Mouse (Mus musculus): ENCODE results near the gene Trmt44. TPM values are rescaled to one million over a fixed set of nuclear protein-coding genes. Genes with fewer than 3 reads are reported as not detected.

Gene Trmt44
- polyA plus RNA-seq, 1 experiment, result 10.2 TPM

DNA sequence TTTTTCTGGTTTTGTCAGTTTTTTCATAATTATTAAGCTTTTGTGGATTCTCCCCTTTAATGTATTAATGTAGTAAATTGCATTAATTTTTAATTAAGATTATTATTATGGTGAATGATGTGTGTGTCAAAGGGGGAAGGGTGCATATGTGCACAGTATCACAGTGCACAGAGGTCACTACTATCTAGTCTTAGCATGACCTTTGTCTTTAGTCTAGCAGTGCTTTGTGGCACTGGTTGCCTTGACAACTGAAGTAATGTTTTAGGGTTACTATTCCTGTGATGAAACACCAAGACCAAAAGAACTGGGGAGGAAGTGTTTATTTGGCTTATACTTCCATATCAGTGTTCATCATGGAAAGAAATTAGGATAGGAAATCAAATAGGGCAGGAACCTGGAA lies 28.7 kb downstream of the Trmt44 start:
- Histone ChIP-seq H3K36me3 (ENCODE audit: control insufficient read depth, insufficient read depth, low read length, poor library complexity, severe bottlenecking) (no peaks in the 10 kb centered on the region), H3K9me3 (replicated peaks; ENCODE audit: control insufficient read depth, insufficient read depth, low read length, poor library complexity, severe bottlenecking) (no peaks in the 10 kb centered on the region), H3K9ac (ENCODE audit: low read depth, poor library complexity, severe bottlenecking) (no peak overlapping the region), H3K4me3 (ENCODE audit: low read depth, low read length) (no peak overlapping the region), H3K27ac (ENCODE audit: insufficient read depth, low read length) (no peak overlapping the region), H3K4me1 (ENCODE audit: control insufficient read depth, insufficient read depth, low read length) (no peaks in the 10 kb centered on the region), H3K27me3 (ENCODE audit: control insufficient read depth, insufficient read depth, low read length, poor library complexity, severe bottlenecking) (no peaks in the 10 kb centered on the region)
- TF ChIP-seq POLR2A (IDR thresholded peaks at IDR 0.05; ENCODE audit: insufficient read depth, low read length), result no peak
- no peak for TF ChIP-seq EP300 (IDR thresholded peaks at IDR 0.05; ENCODE audit: insufficient read depth, low read depth, low read length)
- no peak for TF ChIP-seq CTCF (IDR thresholded peaks at IDR 0.05; ENCODE audit: low read depth, low read length)

DNA sequence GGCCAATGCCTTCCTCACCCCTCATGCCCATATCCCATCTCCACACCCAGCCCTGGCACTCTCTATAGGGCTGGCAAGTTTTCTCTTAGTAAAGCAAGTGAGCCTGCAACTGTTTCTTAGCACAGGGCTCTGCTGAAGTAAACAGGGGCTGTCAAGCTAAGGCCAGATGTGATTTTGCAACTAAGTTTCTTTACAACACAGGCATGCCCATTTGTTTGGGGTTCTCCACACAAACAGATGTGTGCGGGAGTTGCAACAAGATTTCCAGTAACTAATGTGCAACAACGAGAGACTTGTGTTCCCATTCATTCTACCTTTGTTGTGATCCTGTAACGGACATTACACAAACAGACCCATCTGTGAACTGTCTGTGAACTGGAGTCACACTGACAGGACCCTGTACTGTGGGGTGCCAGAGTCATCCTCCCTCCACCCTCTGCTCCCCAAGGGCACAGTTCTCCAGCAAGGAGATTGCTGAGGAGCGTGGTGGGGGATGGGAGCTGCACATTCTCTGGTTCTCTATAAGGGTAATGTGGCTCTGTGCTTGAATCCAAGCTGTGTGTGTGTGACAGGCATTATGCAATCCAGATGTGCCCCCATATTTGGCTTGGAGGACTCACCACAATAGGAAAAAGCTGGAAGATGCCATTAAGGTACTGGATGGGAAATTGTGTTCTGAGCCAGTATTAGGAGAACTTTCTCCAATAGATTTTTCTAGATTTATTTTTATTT lies 33.6 kb downstream of the Trmt44 start:
- TF ChIP-seq CTCF (IDR thresholded peaks at IDR 0.05; ENCODE audit: low read depth, low read length) (no peak), EP300 (IDR thresholded peaks at IDR 0.05; ENCODE audit: insufficient read depth, low read depth, low read length) (no peak), POLR2A (IDR thresholded peaks at IDR 0.05; ENCODE audit: insufficient read depth, low read length) (no peak)
- no peaks in the 10 kb centered on the region for H3K36me3 ChIP-seq (ENCODE audit: control insufficient read depth, insufficient read depth, low read length, poor library complexity, severe bottlenecking)
- no peaks in the 10 kb centered on the region for H3K9me3 ChIP-seq (replicated peaks; ENCODE audit: control insufficient read depth, insufficient read depth, low read length, poor library complexity, severe bottlenecking)
- H3K4me1 ChIP-seq (ENCODE audit: control insufficient read depth, insufficient read depth, low read length), result no peaks in the 10 kb centered on the region
- no peaks in the 10 kb centered on the region for H3K27me3 ChIP-seq (ENCODE audit: control insufficient read depth, insufficient read depth, low read length, poor library complexity, severe bottlenecking)
- no peak overlapping the region for H3K9ac ChIP-seq (ENCODE audit: low read depth, poor library complexity, severe bottlenecking)
- no peak overlapping the region for H3K4me3 ChIP-seq (ENCODE audit: low read depth, low read length)
- no peak overlapping the region for H3K27ac ChIP-seq (ENCODE audit: insufficient read depth, low read length)

DNA sequence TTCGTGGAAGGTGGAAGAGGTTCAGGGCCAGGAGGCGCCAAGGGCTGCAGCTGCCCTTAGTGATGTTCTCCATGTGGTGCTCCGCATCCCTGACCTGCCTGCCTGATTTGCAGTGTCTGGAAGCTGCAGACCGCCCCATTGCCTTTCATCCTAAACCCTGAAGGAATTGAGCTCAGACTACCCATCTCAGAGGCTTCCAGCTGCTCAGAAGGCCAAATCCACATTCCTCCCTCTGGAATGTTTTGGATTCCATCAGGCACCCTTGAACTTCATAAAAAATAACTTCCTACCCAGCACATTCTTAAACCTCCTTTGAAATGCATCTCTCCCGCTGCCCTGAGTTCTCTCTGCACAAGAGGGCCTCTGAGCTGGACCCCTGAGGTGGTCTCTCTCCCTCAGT lies 34.3 kb downstream of the Trmt44 start:
- Histone ChIP-seq H3K4me3 (ENCODE audit: low read depth, low read length) (no peak overlapping the region), H3K27ac (ENCODE audit: insufficient read depth, low read length) (no peak overlapping the region), H3K27me3 (ENCODE audit: control insufficient read depth, insufficient read depth, low read length, poor library complexity, severe bottlenecking) (no peaks in the 10 kb centered on the region), H3K36me3 (ENCODE audit: control insufficient read depth, insufficient read depth, low read length, poor library complexity, severe bottlenecking) (no peaks in the 10 kb centered on the region), H3K4me1 (ENCODE audit: control insufficient read depth, insufficient read depth, low read length) (no peaks in the 10 kb centered on the region), H3K9me3 (replicated peaks; ENCODE audit: control insufficient read depth, insufficient read depth, low read length, poor library complexity, severe bottlenecking) (no peaks in the 10 kb centered on the region), H3K9ac (ENCODE audit: low read depth, poor library complexity, severe bottlenecking) (no peak overlapping the region)
- TF ChIP-seq EP300 (IDR thresholded peaks at IDR 0.05; ENCODE audit: insufficient read depth, low read depth, low read length) (no peak), POLR2A (IDR thresholded peaks at IDR 0.05; ENCODE audit: insufficient read depth, low read length) (no peak), CTCF (IDR thresholded peaks at IDR 0.05; ENCODE audit: low read depth, low read length) (no peak)

DNA sequence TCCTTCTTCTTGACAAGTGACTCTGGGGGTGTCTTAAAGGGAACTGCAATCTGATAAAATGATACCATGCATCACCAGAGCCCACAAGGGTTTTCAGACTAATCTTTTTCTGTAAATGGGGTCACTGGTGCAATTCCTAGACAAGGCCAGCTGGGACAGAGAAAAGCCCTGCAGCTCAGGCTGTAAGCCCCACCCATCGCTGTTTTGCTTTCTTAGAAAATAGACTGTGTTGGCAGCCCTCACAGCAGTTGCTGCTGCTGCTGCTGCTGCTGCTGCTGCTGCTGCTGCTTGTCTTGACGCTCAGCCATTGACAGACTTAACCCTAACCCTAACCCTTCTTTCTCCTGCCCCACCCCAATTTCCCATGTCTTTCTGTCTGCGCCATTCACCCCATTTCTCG lies 35.3 kb downstream of the Trmt44 start:
- no peak for TF ChIP-seq POLR2A (IDR thresholded peaks at IDR 0.05; ENCODE audit: insufficient read depth, low read length)
- TF ChIP-seq CTCF (IDR thresholded peaks at IDR 0.05; ENCODE audit: low read depth, low read length), result no peak
- no peak for TF ChIP-seq EP300 (IDR thresholded peaks at IDR 0.05; ENCODE audit: insufficient read depth, low read depth, low read length)
- no peaks in the 10 kb centered on the region for H3K4me1 ChIP-seq (ENCODE audit: control insufficient read depth, insufficient read depth, low read length)
- no peaks in the 10 kb centered on the region for H3K9me3 ChIP-seq (replicated peaks; ENCODE audit: control insufficient read depth, insufficient read depth, low read length, poor library complexity, severe bottlenecking)
- no peak overlapping the region for H3K4me3 ChIP-seq (ENCODE audit: low read depth, low read length)
- no peaks in the 10 kb centered on the region for H3K27me3 ChIP-seq (ENCODE audit: control insufficient read depth, insufficient read depth, low read length, poor library complexity, severe bottlenecking)
- H3K36me3 ChIP-seq (ENCODE audit: control insufficient read depth, insufficient read depth, low read length, poor library complexity, severe bottlenecking), result no peaks in the 10 kb centered on the region
- no peak overlapping the region for H3K9ac ChIP-seq (ENCODE audit: low read depth, poor library complexity, severe bottlenecking)
- H3K27ac ChIP-seq (ENCODE audit: insufficient read depth, low read length), result no peak overlapping the region

DNA sequence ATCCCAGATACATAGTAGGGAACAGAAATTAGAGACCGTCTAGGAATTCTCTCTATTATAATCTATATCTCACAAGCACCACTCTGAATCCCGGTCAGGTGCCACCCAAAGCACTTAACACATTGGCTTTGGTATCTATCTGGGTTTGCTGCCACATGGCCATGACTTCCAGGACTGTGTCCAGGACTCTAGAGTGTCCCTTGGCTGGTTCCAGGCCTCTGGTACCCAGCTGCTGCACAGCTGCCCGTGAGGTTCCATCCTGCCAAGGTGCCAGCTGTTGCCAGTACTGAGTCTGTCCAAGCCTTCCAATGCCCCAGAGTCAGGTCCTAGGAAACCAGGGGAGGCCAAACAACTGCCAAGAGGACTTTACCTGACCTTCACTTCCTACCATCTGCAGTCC lies 36.8 kb downstream of the Trmt44 start:
- Histone ChIP-seq H3K9ac (ENCODE audit: low read depth, poor library complexity, severe bottlenecking) (no peak overlapping the region), H3K9me3 (replicated peaks; ENCODE audit: control insufficient read depth, insufficient read depth, low read length, poor library complexity, severe bottlenecking) (no peaks in the 10 kb centered on the region), H3K36me3 (ENCODE audit: control insufficient read depth, insufficient read depth, low read length, poor library complexity, severe bottlenecking) (no peaks in the 10 kb centered on the region), H3K27me3 (ENCODE audit: control insufficient read depth, insufficient read depth, low read length, poor library complexity, severe bottlenecking) (no peaks in the 10 kb centered on the region), H3K4me1 (ENCODE audit: control insufficient read depth, insufficient read depth, low read length) (no peaks in the 10 kb centered on the region), H3K27ac (ENCODE audit: insufficient read depth, low read length) (no peak overlapping the region), H3K4me3 (ENCODE audit: low read depth, low read length) (no peak overlapping the region)
- TF ChIP-seq EP300 (IDR thresholded peaks at IDR 0.05; ENCODE audit: insufficient read depth, low read depth, low read length), result no peak

DNA sequence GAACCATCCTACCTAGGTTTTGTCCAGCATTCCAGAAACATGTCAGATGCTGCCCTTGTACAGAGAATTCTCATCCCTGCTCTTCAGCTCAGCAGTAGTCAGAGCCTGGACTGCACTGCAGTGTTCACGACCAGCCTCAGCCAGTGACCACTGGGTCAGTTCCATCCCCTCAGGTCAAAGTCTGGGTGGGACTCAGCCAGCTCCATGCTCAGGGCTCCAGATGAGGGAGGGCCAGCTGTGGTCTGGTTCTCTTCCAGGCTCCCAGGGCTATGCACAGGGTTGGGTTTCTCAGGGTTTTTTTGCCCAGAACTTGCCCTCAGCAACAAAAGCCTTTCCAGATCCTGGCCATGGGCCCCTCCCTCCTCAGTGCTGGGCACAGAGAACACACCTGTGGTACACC lies 37.4 kb downstream of the Trmt44 start:
- Histone ChIP-seq H3K27ac (ENCODE audit: insufficient read depth, low read length) (no peak overlapping the region), H3K9ac (ENCODE audit: low read depth, poor library complexity, severe bottlenecking) (no peak overlapping the region), H3K9me3 (replicated peaks; ENCODE audit: control insufficient read depth, insufficient read depth, low read length, poor library complexity, severe bottlenecking) (no peaks in the 10 kb centered on the region), H3K4me1 (ENCODE audit: control insufficient read depth, insufficient read depth, low read length) (no peaks in the 10 kb centered on the region), H3K27me3 (ENCODE audit: control insufficient read depth, insufficient read depth, low read length, poor library complexity, severe bottlenecking) (no peaks in the 10 kb centered on the region), H3K4me3 (ENCODE audit: low read depth, low read length) (no peak overlapping the region), H3K36me3 (ENCODE audit: control insufficient read depth, insufficient read depth, low read length, poor library complexity, severe bottlenecking) (no peaks in the 10 kb centered on the region)
- TF ChIP-seq CTCF (IDR thresholded peaks at IDR 0.05; ENCODE audit: low read depth, low read length) (no peak), POLR2A (IDR thresholded peaks at IDR 0.05; ENCODE audit: insufficient read depth, low read length) (no peak), EP300 (IDR thresholded peaks at IDR 0.05; ENCODE audit: insufficient read depth, low read depth, low read length) (no peak)

Data from ES-Bruce4 (cell line).